In the genomic region with DNA sequence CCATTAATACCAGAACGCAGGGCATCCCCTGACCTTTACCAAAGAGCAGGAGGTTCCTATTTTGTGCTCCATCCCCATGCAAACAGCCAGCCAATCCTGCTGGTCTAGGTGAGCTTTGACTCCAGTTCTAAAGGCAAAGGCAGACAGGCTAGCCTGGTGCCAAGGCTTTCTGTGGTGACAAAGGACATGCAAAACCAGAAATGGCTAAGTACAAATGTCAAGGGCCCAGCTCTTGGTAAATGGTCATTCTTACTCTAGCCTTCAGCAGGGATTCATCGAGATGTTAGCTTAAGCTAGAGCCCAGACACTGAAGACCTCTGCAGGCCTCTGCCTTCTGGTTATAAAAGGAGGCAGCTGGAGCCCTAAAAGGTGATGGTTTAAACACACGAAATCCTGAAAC, we compare ENCODE assay signal across 19 mouse cellular contexts.
"Had no signal": no experiment of that assay in that cellular context is flagged by ENCODE, and none has a peak within 500 bp of the region (broad histone marks: within the 10 kb centered on the region; RNA-seq: fewer than 3 reads in every experiment).

No protein-coding gene starts in this region.

- H3K4me2 ChIP-seq: limb, embryonic 15.5 days; liver, embryonic 13.5 days; midbrain, embryonic 12.5 days; neural tube, embryonic 13.5 days; stomach, embryonic 15.5 days had no signal

- H3K9me3 ChIP-seq: limb, embryonic 15.5 days; liver, embryonic 13.5 days; midbrain, embryonic 12.5 days; neural tube, embryonic 13.5 days; stomach, embryonic 15.5 days had no signal

- H3K4me3 ChIP-seq: limb, embryonic 15.5 days; liver, embryonic 13.5 days; midbrain, embryonic 12.5 days; myocyte; neural tube, embryonic 13.5 days; stomach, embryonic 15.5 days had no signal

- ATAC-seq: midbrain, embryonic 16.5 days had no signal

- H3K36me3 ChIP-seq: limb, embryonic 15.5 days; liver, embryonic 13.5 days; midbrain, embryonic 12.5 days; neural tube, embryonic 13.5 days; stomach, embryonic 15.5 days had no signal

- H3K27ac ChIP-seq: liver, embryonic 13.5 days; midbrain, embryonic 12.5 days; neural tube, embryonic 13.5 days; stomach, embryonic 15.5 days had no signal

- DNase-seq: kidney, adult 18-20 months; kidney, adult 9 months; kidney, postnatal 14 days; kidney, postnatal 4 days; left cerebral cortex, postnatal 4 days; liver, embryonic 13.5 days; lung, adult 2 months; lung, postnatal 14 days; lung, postnatal 4 days; retina, postnatal 1 day; right cerebral cortex, postnatal 25 days; spleen, adult 18-20 months; thymus, postnatal 25 days had no signal

- H3K9ac ChIP-seq: limb, embryonic 15.5 days; liver, embryonic 13.5 days; midbrain, embryonic 12.5 days; neural tube, embryonic 13.5 days; stomach, embryonic 15.5 days had no signal

- H3K27me3 ChIP-seq: limb, embryonic 15.5 days; liver, embryonic 13.5 days; neural tube, embryonic 13.5 days; stomach, embryonic 15.5 days had no signal

- H3K4me1 ChIP-seq: stomach, embryonic 15.5 days had no signal
